Mouse (Mus musculus) heart, embryonic 16.5 days (tissue): ENCODE results near the gene Ksr2. TPM values are rescaled to one million over a fixed set of nuclear protein-coding genes. Genes with fewer than 3 reads are reported as not detected.

Source experiments
- ATAC-seq: fragments of 200-750 bp; cut with Nextera tagmentation; replicated peaks from 2 replicates; pipeline ENCODE4 v1.8.0; 2017; ENCODE audit warnings: moderate number of reproducible peaks; ENCODE audit not compliant: insufficient read depth, low FRiP score; ENCODE audit errors: extremely low read depth
- H3K27ac ChIP-seq: fragments of 300-500 bp; sonication (generic); 2 replicates; pipeline ENCODE4 v1.5.1; 2014; ENCODE audit warnings: mild to moderate bottlenecking, low read length, control low read depth, moderate library complexity
- H3K27me3 ChIP-seq: fragments of 300-500 bp; sonication (generic); 2 replicates; pipeline ENCODE4 v1.6.1; 2014; ENCODE audit warnings: low read length, mixed read lengths; ENCODE audit not compliant: control insufficient read depth, insufficient read depth
- H3K36me3 ChIP-seq: fragments of 300-500 bp; sonication (generic); 2 replicates; pipeline ENCODE4 v1.6.1; 2014; ENCODE audit not compliant: control insufficient read depth, insufficient read depth
- H3K4me1 ChIP-seq: fragments of 300-500 bp; sonication (generic); 2 replicates; pipeline ENCODE4 v1.6.1; 2014; ENCODE audit warnings: low read length, mixed read lengths; ENCODE audit not compliant: control insufficient read depth, insufficient read depth
- H3K4me2 ChIP-seq: fragments of 300-500 bp; sonication (generic); 2 replicates; pipeline ENCODE4 v1.6.1; 2014; ENCODE audit warnings: low read depth, mild to moderate bottlenecking, control low read depth, low read length
- H3K4me3 ChIP-seq: fragments of 300-500 bp; sonication (generic); 2 replicates; pipeline ENCODE4 v1.5.1; 2014; ENCODE audit warnings: mild to moderate bottlenecking, control low read depth, low read length
- H3K9ac ChIP-seq: fragments of 300-500 bp; sonication (generic); 2 replicates; pipeline ENCODE4 v1.6.1; 2014; ENCODE audit warnings: low read length, control low read depth
- H3K9me3 ChIP-seq: fragments of 300-500 bp; sonication (generic); replicated peaks from 2 replicates; pipeline ENCODE4 v1.6.1; 2016; ENCODE audit warnings: low read length; ENCODE audit not compliant: control insufficient read depth
- WGBS: fragments of 180-500 bp; shearing (Covaris S2); extraction: QIAGEN DNeasy Blood & Tissue Kit; methylation state at CpG from one replicate; pipeline ENCODE4 v1.1.7; 2014; 5-methylcytosine and 5-hydroxymethylcytosine counted together
- polyA plus RNA-seq: library from polyadenylated mRNA; unstranded; fragments of >200 nt; fragmentation: Nextera tagmentation; extraction: Ambion mirVana; gene quantifications from 2 replicates; pipeline ENCODE4 v1.2.1, GENCODE M21; 2015

Gene Ksr2
- polyA plus RNA-seq, 1 experiment from 2014 or later = 0.05 TPM

GRCm38 (mm10) chr5:117779175-117779574 is 365.4 kb downstream of the Ksr2 start:
- Histone ChIP-seq H3K4me2 (no peak overlapping the region), H3K27me3 (no peaks in the 10 kb centered on the region), H3K4me1 (no peaks in the 10 kb centered on the region), H3K27ac (no peak overlapping the region), H3K36me3 (no peaks in the 10 kb centered on the region), H3K9ac (no peak overlapping the region), H3K4me3 (no peak overlapping the region), H3K9me3 (no peaks in the 10 kb centered on the region)
- no peak for ATAC-seq
- WGBS = 53% methylated on average over 11 of the region's 11 CpGs

- ATAC-seq = no peak
- H3K9me3 ChIP-seq = no peaks in the 10 kb centered on the region; the same call in 1 of the 2 replicates
- no peaks in the 10 kb centered on the region for H3K4me1 ChIP-seq
- no peak within 1 kb of the TSS for H3K4me2 ChIP-seq
- WGBS = 24% methylated on average over 10 of the region's 10 CpGs
- no peaks in the 10 kb centered on the region for H3K27me3 ChIP-seq
- H3K27ac ChIP-seq = no peak within 1 kb of the TSS
- H3K36me3 ChIP-seq = no peaks in the 10 kb centered on the region
- no peak within 1 kb of the TSS for H3K4me3 ChIP-seq
- no peak within 1 kb of the TSS for H3K9ac ChIP-seq
Measured at GRCm38 (mm10) chr5:117780681-117781080, 366.9 kb downstream of the Ksr2 start, which contains the start of gene Nos1. Gene Nos1 (plus strand): TSS chr5:117781032.

DNA sequence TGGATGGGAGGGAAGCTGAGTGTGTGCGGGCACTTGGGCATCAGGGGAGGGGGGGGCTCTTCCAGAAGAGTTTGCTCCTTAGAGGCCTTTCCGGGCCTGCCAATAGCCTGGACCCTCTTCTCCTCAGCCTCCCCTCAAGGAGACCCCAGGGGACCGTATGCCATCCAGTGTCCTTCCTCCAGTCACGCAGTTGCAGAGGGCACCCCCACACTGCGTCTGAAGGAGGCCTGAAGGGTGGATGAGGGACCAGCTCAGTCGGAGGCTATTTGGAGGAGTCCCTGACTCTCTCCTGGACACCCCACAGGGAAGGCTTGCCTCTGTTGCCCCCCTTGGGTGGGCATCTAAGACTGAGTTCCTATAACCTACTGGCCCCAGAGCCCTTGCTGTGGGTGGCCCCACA is 367.4 kb downstream of the Ksr2 start:
- no peaks in the 10 kb centered on the region for H3K4me1 ChIP-seq
- H3K4me3 ChIP-seq = no peak overlapping the region
- H3K9me3 ChIP-seq = no peaks in the 10 kb centered on the region; the same call in 1 of the 2 replicates
- H3K27ac ChIP-seq = no peak overlapping the region
- H3K4me2 ChIP-seq = no peak overlapping the region
- no peak overlapping the region for H3K9ac ChIP-seq
- WGBS = 69% methylated on average over 6 of the region's 6 CpGs
- ATAC-seq = no peak; the same call in 1 of the 2 replicates
- no peaks in the 10 kb centered on the region for H3K27me3 ChIP-seq
- H3K36me3 ChIP-seq = no peaks in the 10 kb centered on the region

- no peaks in the 10 kb centered on the region for H3K4me1 ChIP-seq
- 52% methylated on average over 6 of the region's 6 CpGs for WGBS
Measured at GRCm38 (mm10) chr5:117790071-117790470, 376.3 kb downstream of the Ksr2 start.

DNA sequence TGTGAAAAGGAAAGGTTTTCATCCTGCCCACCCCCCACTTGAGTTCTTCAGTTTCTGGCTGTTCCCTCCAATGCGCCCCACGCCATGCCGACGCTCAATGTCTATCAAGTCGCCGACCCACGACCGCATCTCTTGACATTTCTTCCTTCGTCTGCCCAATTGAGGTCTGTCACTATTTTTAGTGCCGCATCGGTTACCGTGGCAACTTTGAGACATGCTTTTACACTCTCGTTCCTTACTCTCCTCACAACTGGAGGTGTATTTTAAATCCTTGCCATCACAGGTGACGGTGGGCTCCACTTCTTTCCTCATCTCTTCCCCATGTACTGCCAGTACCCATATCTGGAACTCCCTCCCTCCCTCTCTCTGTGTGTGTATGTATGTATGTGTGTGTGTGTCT is 378.1 kb downstream of the Ksr2 start:
- WGBS = 83% methylated on average over 14 of the region's 14 CpGs
- Histone ChIP-seq H3K27me3 (no peaks in the 10 kb centered on the region), H3K36me3 (no peaks in the 10 kb centered on the region)

More at GRCm38 (mm10) chr5:117790071-117790470, 376.3 kb downstream of the Ksr2 start:
- H3K9ac ChIP-seq = no peak overlapping the region
- H3K4me3 ChIP-seq = no peak overlapping the region
- no peaks in the 10 kb centered on the region for H3K36me3 ChIP-seq
- H3K9me3 ChIP-seq = no peaks in the 10 kb centered on the region
- H3K27me3 ChIP-seq = no peaks in the 10 kb centered on the region
- H3K27ac ChIP-seq = no peak overlapping the region
- H3K4me2 ChIP-seq = no peak overlapping the region
- ATAC-seq = no peak

DNA sequence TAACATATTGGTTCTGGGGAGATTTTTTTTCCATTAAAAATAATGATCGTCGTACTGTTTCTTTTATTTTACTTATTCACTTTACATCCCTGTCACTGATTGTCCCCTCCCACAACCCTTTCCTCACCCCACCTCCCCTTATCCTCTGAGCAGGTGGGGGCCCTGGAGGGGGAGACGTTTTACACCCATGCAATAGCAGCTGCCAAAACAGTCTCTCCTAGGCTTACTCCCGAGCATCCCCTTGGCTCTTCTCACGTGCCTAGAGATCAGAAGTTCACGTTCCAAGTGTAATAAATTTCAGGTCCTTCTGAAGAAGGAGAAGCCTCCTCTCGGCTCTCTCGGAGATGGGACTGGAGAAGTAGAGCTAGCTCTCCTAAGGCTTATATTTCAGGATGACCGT is 387.0 kb downstream of the Ksr2 start:
- H3K36me3 ChIP-seq = no peaks in the 10 kb centered on the region
- no peaks in the 10 kb centered on the region for H3K4me1 ChIP-seq
- H3K4me2 ChIP-seq = no peak overlapping the region
- no peak overlapping the region for H3K4me3 ChIP-seq
- H3K9ac ChIP-seq = no peak overlapping the region
- H3K9me3 ChIP-seq = no peaks in the 10 kb centered on the region
- H3K27ac ChIP-seq = no peak overlapping the region
- H3K27me3 ChIP-seq = no peaks in the 10 kb centered on the region; the same call in 1 of the 2 replicates
- WGBS = 63% methylated on average over 9 of the region's 9 CpGs
- no peak for ATAC-seq

More for the DNA sequence above, 378.1 kb downstream of the Ksr2 start:
- Histone ChIP-seq H3K4me2 (no peak overlapping the region), H3K4me1 (no peaks in the 10 kb centered on the region), H3K9me3 (no peaks in the 10 kb centered on the region), H3K4me3 (no peak overlapping the region), H3K27ac (no peak overlapping the region), H3K9ac (no peak overlapping the region)
- no peak for ATAC-seq

DNA sequence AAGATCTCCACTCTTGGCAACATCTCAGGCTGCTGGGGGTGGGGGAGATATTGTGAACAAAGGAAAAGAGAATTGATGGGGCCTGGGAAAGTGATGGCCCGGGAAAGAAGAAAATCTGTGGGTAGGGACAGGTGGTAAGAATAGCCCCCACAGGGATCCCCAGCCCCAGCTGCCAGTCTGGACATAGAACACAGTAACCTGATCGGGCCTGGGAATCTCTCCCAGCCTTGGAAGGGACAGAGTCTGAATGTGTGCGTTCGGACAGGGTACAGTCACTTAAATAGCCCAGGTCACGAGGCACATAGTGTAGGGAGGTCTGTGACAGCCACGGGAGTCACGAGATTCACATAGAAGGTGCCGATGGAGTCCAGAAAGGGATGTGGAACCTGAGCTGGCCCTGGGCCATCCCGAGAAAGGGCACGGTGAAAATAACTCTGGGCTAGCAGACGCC is 388.3 kb downstream of the Ksr2 start:
- 69% methylated on average over 11 of the region's 11 CpGs for WGBS
- no peaks in the 10 kb centered on the region for H3K4me1 ChIP-seq
- no peak for ATAC-seq
- no peak overlapping the region for H3K4me2 ChIP-seq
- H3K27ac ChIP-seq = no peak overlapping the region
- H3K27me3 ChIP-seq = no peaks in the 10 kb centered on the region; the same call in none of the 2 replicates
- H3K4me3 ChIP-seq = no peak overlapping the region
- H3K9me3 ChIP-seq = no peaks in the 10 kb centered on the region
- H3K9ac ChIP-seq = no peak overlapping the region
- no peaks in the 10 kb centered on the region for H3K36me3 ChIP-seq

DNA sequence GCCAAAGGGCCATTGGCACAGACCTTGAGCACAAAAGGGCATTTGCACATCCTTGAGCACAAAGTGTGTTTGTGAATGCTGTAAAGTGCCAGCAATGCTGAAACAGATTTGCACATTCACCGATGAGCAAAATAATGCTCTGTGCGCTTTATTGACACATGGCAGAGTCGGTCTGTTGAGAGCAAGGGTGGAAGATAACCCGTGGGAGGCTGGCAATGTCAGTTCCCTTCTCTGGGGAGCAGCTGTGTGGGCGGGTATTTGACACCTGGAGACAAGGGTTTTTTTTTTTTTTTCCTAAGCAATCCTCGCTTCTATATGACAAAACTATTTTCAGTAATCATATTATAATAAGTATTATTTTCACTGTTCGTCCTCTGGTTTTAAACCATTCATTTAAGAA is 389.8 kb downstream of the Ksr2 start:
- no peak overlapping the region for H3K4me2 ChIP-seq
- H3K4me3 ChIP-seq = no peak overlapping the region
- H3K27ac ChIP-seq = no peak overlapping the region
- H3K9ac ChIP-seq = no peak overlapping the region
- H3K4me1 ChIP-seq = no peaks in the 10 kb centered on the region
- no peak for ATAC-seq
- WGBS = 63% methylated on average over 7 of the region's 7 CpGs
- H3K27me3 ChIP-seq = no peaks in the 10 kb centered on the region; the same call in none of the 2 replicates
- H3K9me3 ChIP-seq = no peaks in the 10 kb centered on the region
- no peaks in the 10 kb centered on the region for H3K36me3 ChIP-seq

GRCm38 (mm10) chr5:117810930-117811329 is 397.1 kb downstream of the Ksr2 start:
- WGBS = 87% methylated on average over 7 of the region's 7 CpGs

More at GRCm38 (mm10) chr5:117810930-117811329, 397.1 kb downstream of the Ksr2 start:
- no peak overlapping the region for H3K9ac ChIP-seq
- H3K27ac ChIP-seq = no peak overlapping the region
- no peak overlapping the region for H3K4me3 ChIP-seq
- no peaks in the 10 kb centered on the region for H3K4me1 ChIP-seq
- no peaks in the 10 kb centered on the region for H3K36me3 ChIP-seq
- H3K4me2 ChIP-seq = no peak overlapping the region
- H3K27me3 ChIP-seq = no peaks in the 10 kb centered on the region; the same call in none of the 2 replicates
- H3K9me3 ChIP-seq = no peaks in the 10 kb centered on the region
- no peak for ATAC-seq
